Mouse (Mus musculus) cerebellum, adult 2 months (tissue): ENCODE measurements at regions not wholly inside any gene's neighbourhood (a gene's known extent, or its start where the extent isn't known, plus 50 kb on each side); places are given as distances from the start of the nearest gene placed in this dataset.
A peak's percentile ranks its signal among the peaks of the same experiment; 100 is the strongest.

Experiments used
- DNase-seq, 2 experiments: peaks; one replicate each; pipeline ENCODE4 v3.0.0; 2021
- H3K27ac ChIP-seq: fragments of 200-500 bp; 2 replicates; pipeline ENCODE4 v1.5.1; 2012; ENCODE audit warnings: low read length, control low read depth, inconsistent platforms; ENCODE audit not compliant: insufficient read depth
- H3K27me3 ChIP-seq: fragments of 200-500 bp; 2 replicates; pipeline ENCODE4 v1.6.1; 2012; ENCODE audit warnings: inconsistent platforms, mild to moderate bottlenecking, low read length, moderate library complexity; ENCODE audit not compliant: control insufficient read depth, insufficient read depth
- H3K4me1 ChIP-seq: fragments of 200-500 bp; 2 replicates; pipeline ENCODE4 v1.6.1; 2011; ENCODE audit warnings: low read length; ENCODE audit not compliant: control insufficient read depth, insufficient read depth
- H3K4me3 ChIP-seq: fragments of 200-500 bp; replicated peaks from 2 replicates; pipeline ENCODE3; 2011; ENCODE audit warnings: mild to moderate bottlenecking, low read depth, low read length, control low read depth; ENCODE audit not compliant: insufficient read depth
- CTCF ChIP-seq: fragments of 200-500 bp; IDR thresholded peaks from 2 replicates; pipeline ENCODE4 v1.5.1; 2011; ENCODE audit warnings: low read depth, mild to moderate bottlenecking, control low read depth, low read length, moderate library complexity, borderline replicate concordance; ENCODE audit not compliant: insufficient read depth
- POLR2A ChIP-seq: fragments of 200-500 bp; IDR thresholded peaks from 2 replicates; pipeline ENCODE4 v1.6.1; 2011; ENCODE audit warnings: low read length, control low read depth, borderline replicate concordance; ENCODE audit not compliant: insufficient read depth
- WGBS: fragments of 180-500 bp; shearing (Covaris S2); methylation state at CpG from one replicate; pipeline ENCODE4 v1.1.7; 2018; 5-methylcytosine and 5-hydroxymethylcytosine counted together

GRCm38 (mm10) chr3:105130228-105130627 is 63.6 kb downstream of the 4930564D02Rik start:
- WGBS = 96% methylated on average over 4 of the region's 4 CpGs
- DNase-seq = no peak
- Histone ChIP-seq H3K27ac (no peak overlapping the region), H3K27me3 (no peaks in the 10 kb centered on the region; the same call in 1 of the 2 replicates), H3K4me3 (no peak overlapping the region), H3K4me1 (no peaks in the 10 kb centered on the region)
- TF ChIP-seq POLR2A (no peak), CTCF (no peak)

DNA sequence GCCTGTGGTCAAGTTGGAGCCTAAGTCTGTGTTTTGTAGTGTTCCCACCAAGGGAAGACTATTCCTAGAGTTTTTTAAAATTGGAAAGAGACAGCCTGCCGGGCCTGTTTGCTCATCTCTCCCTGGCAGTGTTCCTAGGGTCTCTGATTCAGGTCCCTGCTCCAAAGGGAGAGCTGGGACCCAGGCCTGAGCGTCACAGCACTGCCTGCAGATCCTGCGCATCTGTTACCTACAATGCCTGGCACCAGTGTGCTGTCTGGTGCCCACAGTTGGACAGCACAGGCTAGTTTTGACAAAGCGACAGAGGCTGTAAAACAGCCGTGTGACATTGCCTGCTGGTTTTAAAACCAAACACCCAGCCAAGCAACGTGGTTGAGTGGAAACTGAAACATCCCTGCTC is 64.4 kb downstream of the 4930564D02Rik start:
- Histone ChIP-seq H3K27me3 (no peaks in the 10 kb centered on the region; the same call in 1 of the 2 replicates), H3K4me1 (no peaks in the 10 kb centered on the region), H3K4me3 (no peak overlapping the region), H3K27ac (no peak overlapping the region)
- TF ChIP-seq CTCF (no peak), POLR2A (no peak)
- WGBS = 15% methylated on average over 6 of the region's 6 CpGs
- no peak for DNase-seq

GRCm38 (mm10) chr3:105133011-105133410 is 66.4 kb downstream of the 4930564D02Rik start:
- Histone ChIP-seq H3K4me1 (no peaks in the 10 kb centered on the region), H3K27ac (no peak overlapping the region), H3K27me3 (no peaks in the 10 kb centered on the region; the same call in 1 of the 2 replicates), H3K4me3 (no peak overlapping the region)
- no peak for DNase-seq
- no peak for TF ChIP-seq CTCF
- no peak for TF ChIP-seq POLR2A
- 94% methylated on average over 4 of the region's 4 CpGs for whole genome bisulfite sequencing

- 90% methylated on average over 14 of the region's 14 CpGs for WGBS
- TF ChIP-seq CTCF = no peak
- no peak for TF ChIP-seq POLR2A
- H3K4me3 ChIP-seq = no peak overlapping the region
Observed at GRCm38 (mm10) chr3:105141170-105141971, 74.7 kb downstream of the 4930564D02Rik start.

DNA sequence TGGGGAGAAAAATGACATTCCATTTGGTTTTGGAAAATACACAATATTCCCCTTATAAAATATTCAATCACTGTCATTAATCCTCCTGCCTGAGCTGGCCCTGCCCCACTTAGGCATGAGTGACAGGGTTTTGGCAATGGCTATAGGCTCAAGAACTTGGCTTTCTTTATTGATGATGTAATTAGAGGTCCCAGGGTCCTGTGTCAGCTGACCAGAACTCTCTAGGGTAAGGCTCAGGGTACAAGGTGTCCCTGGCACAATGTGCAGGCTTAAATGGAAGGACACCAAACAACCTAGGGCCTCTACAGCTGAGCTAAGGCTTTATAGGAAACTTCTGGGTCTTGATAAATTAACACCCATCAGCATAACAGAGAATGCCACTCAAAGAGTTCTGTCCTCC is 76.0 kb downstream of the 4930564D02Rik start:
- no peak for DNase-seq
- Histone ChIP-seq H3K27ac (no peak overlapping the region), H3K27me3 (no peaks in the 10 kb centered on the region), H3K4me3 (no peak overlapping the region), H3K4me1 (no peaks in the 10 kb centered on the region; the same call in 1 of the 2 replicates)
- TF ChIP-seq CTCF = no peak
- TF ChIP-seq POLR2A = no peak

More at GRCm38 (mm10) chr3:105141170-105141971, 74.7 kb downstream of the 4930564D02Rik start:
- DNase-seq = no peak
- no peaks in the 10 kb centered on the region; the same call in 1 of the 2 replicates for H3K4me1 ChIP-seq
- no peaks in the 10 kb centered on the region for H3K27me3 ChIP-seq
- no peak overlapping the region for H3K27ac ChIP-seq

GRCm38 (mm10) chr3:105151475-105152157 is 85.0 kb downstream of the 4930564D02Rik start:
- peak; percentile 27 to 29 for DNase-seq
- no peak overlapping the region for H3K4me3 ChIP-seq
- H3K4me1 ChIP-seq = no peaks in the 10 kb centered on the region
- WGBS = 31% methylated on average over 11 of the region's 11 CpGs
- H3K27ac ChIP-seq = no peak overlapping the region
- TF ChIP-seq POLR2A = no peak
- TF ChIP-seq CTCF = peak; percentile 44; the same call in 1 of the 2 replicates
- H3K27me3 ChIP-seq = no peaks in the 10 kb centered on the region; the same call in 1 of the 2 replicates

DNA sequence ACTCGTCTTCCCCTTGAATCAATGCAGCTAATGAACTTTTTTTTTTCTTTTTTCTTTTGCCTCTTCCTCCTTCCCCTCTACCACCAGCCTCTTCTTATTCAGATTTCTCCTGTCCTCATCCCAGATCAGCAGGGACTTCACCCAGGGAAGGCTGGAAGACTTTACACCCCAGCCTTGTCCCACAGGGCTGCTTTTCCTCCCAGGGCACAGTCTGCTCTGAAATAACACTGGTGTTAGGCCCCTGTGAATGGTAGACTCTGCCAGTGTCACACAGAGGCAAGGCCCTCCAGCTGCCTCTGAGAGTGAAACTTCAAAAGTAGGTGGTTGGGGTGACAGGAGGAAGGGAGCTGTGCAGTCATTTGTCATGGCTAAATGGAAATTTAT is 85.5 kb downstream of the 4930564D02Rik start:
- no peak for DNase-seq
- no peaks in the 10 kb centered on the region; the same call in 1 of the 2 replicates for H3K27me3 ChIP-seq
- H3K27ac ChIP-seq = no peak overlapping the region
- no peaks in the 10 kb centered on the region for H3K4me1 ChIP-seq
- H3K4me3 ChIP-seq = no peak overlapping the region
- WGBS = 12% methylated on average over 1 of the region's 1 CpGs
- TF ChIP-seq POLR2A (no peak), CTCF (no peak)
